Mouse (Mus musculus): ENCODE results near the gene Olfr866. TPM values are rescaled to one million over a fixed set of nuclear protein-coding genes. Genes with fewer than 3 reads are reported as not detected.

Gene Olfr866
- polyA plus RNA-seq (2016; fragmentation: Nextera tagmentation; extraction: Ambion mirVana) = not detected in 2 replicates

DNA sequence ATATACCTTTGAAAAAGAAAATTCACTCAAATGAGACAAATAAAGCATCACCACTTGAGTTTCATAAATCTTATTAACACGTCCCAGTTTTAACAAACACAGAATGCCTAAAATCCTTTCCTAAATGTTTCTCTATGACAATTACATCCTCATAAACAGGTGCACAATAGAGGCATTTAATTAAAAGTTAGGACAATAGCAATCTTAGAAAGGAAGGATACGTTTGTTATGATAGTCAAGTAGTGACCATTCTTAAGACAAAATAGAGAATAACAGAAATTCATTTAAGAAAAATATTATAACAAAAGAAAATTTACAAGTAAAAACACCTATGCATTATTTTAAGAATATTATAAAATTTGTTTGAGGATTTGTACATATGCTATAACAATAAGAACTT, at the start of gene Olfr866:
Gene Olfr866, minus strand, starts transcription at position 101 of the 400 bp plus-strand sequence.
- H3K36me3 ChIP-seq = no peaks in the 10 kb centered on the region
- peaks cover 9% of the 10 kb centered on the region; the same call in 1 of the 2 replicates for H3K9me3 ChIP-seq
- H3K4me1 ChIP-seq (replicated peaks) = no peaks in the 10 kb centered on the region
- no peak within 1 kb of the TSS for H3K27ac ChIP-seq
- no peaks in the 10 kb centered on the region for H3K27me3 ChIP-seq (ENCODE audit: insufficient read depth, poor library complexity, severe bottlenecking)
- WGBS = 86% methylated on average over 2 of the region's 2 CpGs
- no peak within 1 kb of the TSS for H3K4me3 ChIP-seq
- no peak for DNase-seq (ENCODE audit: low spot score)

DNA sequence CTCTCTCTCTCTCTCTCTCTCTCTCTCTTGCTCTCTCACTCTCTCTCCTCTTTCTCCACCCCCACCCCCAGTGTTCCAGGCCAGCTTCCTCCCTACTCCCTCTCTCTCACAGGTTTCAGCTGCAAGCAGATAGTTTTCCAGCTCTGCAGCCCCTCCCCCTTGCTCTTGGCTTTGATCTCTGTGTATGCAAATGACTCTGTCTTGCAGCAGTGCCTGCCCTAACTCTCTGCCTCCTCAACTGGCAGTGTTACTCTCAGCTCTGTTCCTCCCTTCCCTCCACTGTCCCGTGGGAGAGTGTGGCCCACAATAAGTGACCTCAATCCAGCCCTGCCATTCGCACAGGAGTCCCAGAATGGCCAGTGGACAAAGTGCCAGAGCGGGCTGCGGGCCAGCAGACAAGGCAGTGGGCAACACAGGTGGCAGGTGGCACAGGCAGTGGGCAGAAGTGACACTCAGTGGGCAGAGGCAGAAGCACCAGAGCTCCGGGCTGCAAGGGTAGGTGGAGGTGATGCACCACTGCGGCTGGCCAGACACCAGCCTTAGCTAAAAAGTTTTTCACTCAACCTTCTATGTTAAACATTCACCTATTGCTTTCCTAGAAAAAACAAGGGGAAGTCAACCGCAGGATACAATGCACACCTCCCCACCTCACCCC, 45.8 kb upstream of the Olfr866 start:
- H3K9me3 ChIP-seq = peaks cover 73% of the 10 kb centered on the region
- DNase-seq (ENCODE audit: low spot score) = no peak
- H3K4me3 ChIP-seq = no peak overlapping the region
- WGBS = 65% methylated on average over 7 of the region's 7 CpGs
- H3K36me3 ChIP-seq = no peaks in the 10 kb centered on the region
- no peaks in the 10 kb centered on the region for H3K4me1 ChIP-seq (replicated peaks)
- H3K27me3 ChIP-seq (ENCODE audit: insufficient read depth, poor library complexity, severe bottlenecking) = no peaks in the 10 kb centered on the region
- H3K27ac ChIP-seq = no peak overlapping the region

DNA sequence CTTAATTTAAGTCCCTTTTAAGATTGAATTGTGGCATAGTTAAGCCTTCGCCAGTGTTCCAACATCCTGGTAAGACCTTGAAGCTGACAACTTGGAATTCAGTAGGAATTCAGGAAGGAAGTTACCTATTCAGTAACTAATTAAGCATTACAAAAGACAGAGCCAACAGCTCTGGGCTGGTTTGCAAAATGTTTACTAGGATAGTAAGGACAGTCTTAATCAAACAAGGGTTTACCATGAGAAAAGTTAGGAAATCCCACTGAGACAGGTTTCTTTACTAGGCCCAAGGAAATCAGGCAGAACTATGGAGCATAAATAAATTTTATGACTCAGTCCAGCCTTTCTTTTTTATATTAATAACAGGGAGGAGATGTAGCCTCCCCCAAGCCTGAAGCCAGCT, 43.5 kb upstream of the Olfr866 start:
- no peak for DNase-seq (ENCODE audit: low spot score)
- no peak overlapping the region for H3K4me3 ChIP-seq
- no peaks in the 10 kb centered on the region for H3K4me1 ChIP-seq (replicated peaks)
- no peaks in the 10 kb centered on the region for H3K27me3 ChIP-seq (ENCODE audit: insufficient read depth, poor library complexity, severe bottlenecking)
- 91% methylated on average over 1 of the region's 1 CpGs for WGBS
- H3K27ac ChIP-seq = no peak overlapping the region
- H3K36me3 ChIP-seq = no peaks in the 10 kb centered on the region
- peaks cover 56% of the 10 kb centered on the region for H3K9me3 ChIP-seq

DNA sequence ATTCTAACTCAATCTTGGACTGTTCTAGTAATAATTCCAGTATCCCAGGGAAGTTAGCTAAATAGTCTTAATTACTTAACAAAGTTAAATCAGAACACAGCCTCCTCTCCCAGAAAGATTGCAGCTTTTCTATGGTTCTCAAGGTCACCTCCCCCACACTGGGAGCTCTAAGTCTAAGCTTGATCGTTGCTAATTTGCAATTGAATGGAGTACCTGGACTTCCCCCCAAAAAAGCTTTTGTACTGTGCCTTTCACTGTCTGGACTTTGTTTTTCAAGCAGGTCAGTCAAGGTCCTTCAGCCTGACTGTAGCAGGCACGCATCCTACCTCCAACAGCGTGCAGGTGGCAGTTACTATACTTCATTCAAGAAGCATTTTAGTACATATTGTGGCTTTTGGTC, 42.4 kb upstream of the Olfr866 start:
- Histone ChIP-seq H3K27ac (no peak overlapping the region), H3K27me3 (ENCODE audit: insufficient read depth, poor library complexity, severe bottlenecking) (no peaks in the 10 kb centered on the region), H3K4me1 (replicated peaks) (no peaks in the 10 kb centered on the region), H3K9me3 (peaks cover 46% of the 10 kb centered on the region), H3K36me3 (no peaks in the 10 kb centered on the region), H3K4me3 (no peak overlapping the region)
- DNase-seq (ENCODE audit: low spot score) = no peak
- 75% methylated on average over 3 of the region's 3 CpGs for WGBS

DNA sequence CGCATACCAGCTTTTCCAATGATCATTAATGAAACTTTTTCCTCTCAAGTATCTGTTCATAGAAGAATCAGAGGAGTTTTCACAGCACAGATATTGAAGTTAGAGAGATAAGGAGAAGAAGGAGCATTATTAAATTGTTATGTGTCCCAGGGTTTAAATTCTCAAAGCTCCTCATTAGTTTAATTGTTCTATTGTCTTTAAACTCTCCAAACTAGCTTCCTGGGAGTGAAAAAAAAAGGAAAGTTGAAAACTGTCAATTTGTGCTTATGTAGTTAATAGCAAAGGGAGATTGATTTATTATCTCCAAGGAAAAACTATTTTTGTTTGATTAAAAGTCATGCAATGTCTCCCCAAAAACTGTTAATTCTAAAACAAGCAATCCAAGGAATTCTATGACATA, 29.6 kb upstream of the Olfr866 start, which contains the start of gene Olfr867:
Gene Olfr867, minus strand, starts transcription at position 101 of the 400 bp plus-strand sequence.
- Histone ChIP-seq H3K4me1 (replicated peaks) (no peaks in the 10 kb centered on the region), H3K9me3 (peaks cover 25% of the 10 kb centered on the region; the same call in 1 of the 2 replicates), H3K27me3 (ENCODE audit: insufficient read depth, poor library complexity, severe bottlenecking) (no peaks in the 10 kb centered on the region), H3K4me3 (no peak within 1 kb of the TSS), H3K27ac (no peak within 1 kb of the TSS), H3K36me3 (no peaks in the 10 kb centered on the region)
- 83% methylated on average over 1 of the region's 1 CpGs for WGBS
- DNase-seq (ENCODE audit: low spot score) = no peak

DNA sequence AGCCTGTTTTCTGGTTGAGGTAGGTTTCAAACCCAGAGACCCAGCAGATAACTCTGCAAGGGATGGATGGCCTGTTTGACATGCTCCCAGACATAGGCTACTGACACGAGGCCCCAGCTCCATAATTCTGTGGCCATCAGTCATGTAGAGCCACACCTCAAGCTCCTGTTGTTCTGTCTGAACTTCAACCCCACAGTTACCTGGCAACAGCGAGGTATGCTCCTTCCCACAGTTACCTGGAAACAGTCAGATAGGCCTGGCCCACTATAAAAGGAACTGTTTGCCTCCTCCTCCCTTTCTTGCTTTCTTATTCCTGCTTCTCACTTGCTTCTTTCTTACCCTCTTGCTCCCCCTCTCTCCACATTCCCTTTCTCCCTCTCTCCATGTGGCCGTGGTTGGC, 20.1 kb upstream of the Olfr866 start:
- DNase-seq (ENCODE audit: low spot score) = no peak
- H3K36me3 ChIP-seq = no peaks in the 10 kb centered on the region
- H3K4me1 ChIP-seq (replicated peaks) = no peaks in the 10 kb centered on the region
- 79% methylated on average over 3 of the region's 3 CpGs for WGBS
- H3K9me3 ChIP-seq = peaks cover 36% of the 10 kb centered on the region
- no peaks in the 10 kb centered on the region for H3K27me3 ChIP-seq (ENCODE audit: insufficient read depth, poor library complexity, severe bottlenecking)
- no peak overlapping the region for H3K27ac ChIP-seq
- H3K4me3 ChIP-seq = no peak overlapping the region

Other genes starting within 250 kb of the Olfr866 start
- gene Olfr58, start 247.8 kb downstream of the Olfr866 start, polyA plus RNA-seq (2016; fragmentation: Nextera tagmentation; extraction: Ambion mirVana) = not detected in 2 replicates
- not detected in 2 replicates for gene Olfr859, start 223.1 kb downstream of the Olfr866 start, polyA plus RNA-seq (2016; fragmentation: Nextera tagmentation; extraction: Ambion mirVana)
- gene Olfr860, start 178.3 kb downstream of the Olfr866 start, polyA plus RNA-seq (2016; fragmentation: Nextera tagmentation; extraction: Ambion mirVana) = not detected in 2 replicates
- gene Olfr862, start 140.0 kb downstream of the Olfr866 start, polyA plus RNA-seq (2016; fragmentation: Nextera tagmentation; extraction: Ambion mirVana) = not detected in 2 replicates
- gene Olfr77, start 111.2 kb downstream of the Olfr866 start, polyA plus RNA-seq (2016; fragmentation: Nextera tagmentation; extraction: Ambion mirVana) = 0.16 TPM in 2 replicates
- gene Olfr867, start 29.5 kb upstream of the Olfr866 start, polyA plus RNA-seq (2016; fragmentation: Nextera tagmentation; extraction: Ambion mirVana) = not detected in 2 replicates
- not detected in 2 replicates for gene Olfr868, start 70.6 kb upstream of the Olfr866 start, polyA plus RNA-seq (2016; fragmentation: Nextera tagmentation; extraction: Ambion mirVana)
- gene Olfr869, start 101.0 kb upstream of the Olfr866 start, polyA plus RNA-seq (2016; fragmentation: Nextera tagmentation; extraction: Ambion mirVana) = not detected in 2 replicates
- gene Olfr870, start 146.0 kb upstream of the Olfr866 start, polyA plus RNA-seq (2016; fragmentation: Nextera tagmentation; extraction: Ambion mirVana) = not detected in 2 replicates
- not detected in 2 replicates for gene Olfr871, start 184.2 kb upstream of the Olfr866 start, polyA plus RNA-seq (2016; fragmentation: Nextera tagmentation; extraction: Ambion mirVana)
- gene Olfr872, start 209.1 kb upstream of the Olfr866 start, polyA plus RNA-seq (2016; fragmentation: Nextera tagmentation; extraction: Ambion mirVana) = not detected in 2 replicates

Data from hindbrain, embryonic 10.5 days (tissue).